Mouse (Mus musculus): ENCODE data around the gene Tmprss13. TPM values are rescaled to one million over a fixed set of nuclear protein-coding genes. Genes with fewer than 3 reads are reported as not detected.
A peak's percentile ranks its signal among the peaks of the same experiment; 100 is the strongest.

The Tmprss13 gene
- total RNA-seq, 2 experiments from 2014 or later: 0.50 to 1.3 TPM

DNA sequence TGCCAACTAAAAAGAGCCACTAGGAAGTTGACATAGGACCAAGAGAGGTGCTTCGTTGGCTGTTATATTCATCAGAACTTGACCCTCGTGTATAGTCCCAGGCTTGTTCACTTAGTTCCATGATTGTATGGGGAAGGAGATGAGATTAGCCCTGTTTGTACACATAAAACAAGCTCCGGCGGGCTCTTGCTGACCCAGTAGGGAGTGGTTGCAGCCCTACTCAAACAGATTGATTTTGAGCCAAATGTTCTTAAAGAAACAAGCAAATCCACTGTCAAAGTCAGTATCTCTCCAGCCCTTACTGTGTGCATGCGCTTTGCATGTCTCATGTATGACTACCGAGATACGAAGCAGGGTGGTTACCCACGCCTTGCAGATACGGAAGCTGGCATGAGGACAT, 7.5 kb downstream of the Tmprss13 start:
- no peak for DNase-seq
- intact Hi-C loops (cut with DNase I): no loop called here

DNA sequence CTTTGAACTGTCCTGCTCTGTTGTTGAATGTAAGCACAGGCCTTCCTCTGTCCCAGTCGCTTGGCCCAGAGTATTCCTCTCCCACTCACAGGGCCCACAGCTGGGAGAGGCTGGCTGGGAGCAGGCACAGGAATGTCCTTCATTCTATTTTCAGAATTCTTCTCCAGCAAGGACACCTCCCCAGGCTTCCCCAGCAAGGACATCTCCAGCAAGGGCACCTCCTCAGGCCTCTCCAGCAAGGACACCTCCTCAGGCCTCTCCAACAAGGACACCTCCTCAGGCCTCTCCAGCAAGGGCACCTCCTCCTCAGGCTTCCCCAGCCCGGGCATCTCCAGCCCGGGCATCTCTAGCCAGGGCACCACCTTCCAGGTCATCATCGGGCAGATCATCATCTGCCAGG, 9.4 kb downstream of the Tmprss13 start:
- intact Hi-C loops (cut with DNase I): no loop called here
- peak in 1 of 2 experiments; percentile 26 for DNase-seq

DNA sequence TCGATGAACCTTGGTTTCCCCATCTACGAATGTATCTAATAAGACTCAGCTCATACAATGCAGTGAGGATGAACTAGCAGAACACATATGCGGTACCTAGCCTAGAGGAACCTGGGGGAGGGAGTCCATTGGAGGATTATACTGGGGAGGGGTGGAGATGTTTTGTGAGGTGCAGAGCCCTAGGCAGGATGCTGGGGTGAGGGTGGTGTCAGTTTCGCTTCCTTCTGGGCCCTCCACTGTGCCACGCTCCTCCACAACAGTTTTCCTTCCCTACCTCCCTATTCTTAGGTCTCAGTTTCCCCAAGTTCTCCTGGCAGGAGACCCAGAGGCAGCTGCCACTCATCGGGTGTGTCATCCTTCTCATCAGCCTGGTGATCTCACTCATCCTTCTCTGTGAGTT, 10.7 kb downstream of the Tmprss13 start:
- intact Hi-C loops (cut with DNase I): no loop called here

DNA sequence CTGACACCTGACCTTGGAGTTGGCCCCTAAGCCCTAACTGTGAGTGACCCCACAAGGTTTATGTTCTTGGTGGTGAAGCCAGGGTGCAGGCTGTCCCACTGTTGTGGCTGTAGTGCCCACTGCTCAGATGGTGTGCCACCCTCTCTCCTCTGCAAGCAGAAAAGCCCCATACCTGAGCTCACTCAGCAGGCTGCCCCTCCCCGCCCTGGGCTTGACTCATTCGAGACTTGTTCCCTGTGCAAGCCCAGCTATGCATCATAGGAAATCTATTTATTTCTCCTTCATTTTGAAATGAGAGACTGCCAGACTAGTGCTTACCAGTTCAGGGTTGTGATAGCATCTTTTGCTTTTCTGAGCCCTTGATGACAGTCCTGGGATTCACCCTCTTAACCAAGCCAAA, 18.5 kb downstream of the Tmprss13 start:
- DNase-seq: no peak
- intact Hi-C loops (cut with DNase I): no loop called here

More for the DNA sequence above, 10.7 kb downstream of the Tmprss13 start:
- no peak for DNase-seq

DNA sequence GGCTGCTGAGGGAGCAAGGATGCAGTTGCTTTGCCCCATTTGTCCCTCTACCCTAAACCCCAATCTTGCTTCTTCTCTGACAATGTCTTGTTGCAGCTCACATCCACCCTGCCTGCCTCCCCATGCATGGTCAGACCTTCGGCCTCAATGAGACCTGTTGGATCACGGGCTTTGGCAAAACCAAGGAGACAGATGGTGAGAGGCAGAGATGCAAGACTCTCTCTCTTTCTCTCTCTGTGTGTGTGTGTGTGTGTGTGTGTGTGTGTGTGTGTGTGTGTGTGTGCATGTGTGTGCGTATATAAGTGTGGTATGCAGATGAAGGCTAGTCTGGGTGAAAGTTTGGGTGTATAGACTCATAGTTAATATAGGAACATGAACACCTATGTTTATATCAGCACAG, 24.2 kb downstream of the Tmprss13 start:
- intact Hi-C loops (cut with DNase I): no loop called here
- DNase-seq: no peak

DNA sequence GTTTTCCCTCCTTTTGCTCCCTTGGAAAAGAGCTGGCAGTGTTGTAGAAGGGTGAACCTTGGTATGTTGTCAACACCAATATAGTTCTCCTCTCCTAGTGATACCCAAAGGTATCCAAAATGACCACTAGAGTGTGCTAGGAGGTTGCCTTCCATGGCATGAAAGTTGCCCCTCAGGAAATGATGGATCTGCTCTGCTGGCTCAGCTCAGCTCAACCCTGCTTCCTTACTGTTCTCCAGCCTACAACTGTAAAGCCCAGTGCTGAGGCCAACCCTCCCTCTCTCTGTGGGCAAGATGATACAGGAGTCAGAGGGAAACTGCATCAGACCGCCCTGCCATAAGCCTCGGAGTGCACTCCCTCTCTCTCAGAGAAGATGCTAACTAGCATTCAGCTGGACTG, 26.6 kb downstream of the Tmprss13 start:
- intact Hi-C loops (cut with DNase I): loop anchor here (1.0 to 2.0 kb wide), 2 partner anchors 43 to 45 kb away; no protein-coding TSS in a partner anchor
- DNase-seq: peak; percentile 47 to 58

DNA sequence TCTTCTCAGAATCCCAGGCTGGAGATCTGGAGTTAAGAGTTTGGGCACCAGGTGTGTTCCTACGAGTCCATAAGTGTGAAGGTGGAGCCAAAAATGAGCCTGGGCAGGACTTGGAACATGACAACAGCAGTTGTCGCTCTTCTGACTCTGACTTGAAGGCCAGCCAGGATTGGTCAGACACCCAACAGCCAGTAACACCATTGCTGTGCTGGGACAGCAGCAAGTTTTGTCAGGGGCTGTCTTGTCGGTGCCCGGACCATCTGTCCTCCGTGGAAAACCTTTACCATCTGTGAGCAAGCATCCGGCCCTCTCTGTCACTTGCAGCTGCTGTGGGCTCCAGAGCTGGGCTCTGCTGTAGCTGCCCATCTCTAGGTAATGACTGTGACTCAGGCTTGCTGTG, 27.4 kb downstream of the Tmprss13 start:
- no peak for DNase-seq
- intact Hi-C loops (cut with DNase I): no loop called here

DNA sequence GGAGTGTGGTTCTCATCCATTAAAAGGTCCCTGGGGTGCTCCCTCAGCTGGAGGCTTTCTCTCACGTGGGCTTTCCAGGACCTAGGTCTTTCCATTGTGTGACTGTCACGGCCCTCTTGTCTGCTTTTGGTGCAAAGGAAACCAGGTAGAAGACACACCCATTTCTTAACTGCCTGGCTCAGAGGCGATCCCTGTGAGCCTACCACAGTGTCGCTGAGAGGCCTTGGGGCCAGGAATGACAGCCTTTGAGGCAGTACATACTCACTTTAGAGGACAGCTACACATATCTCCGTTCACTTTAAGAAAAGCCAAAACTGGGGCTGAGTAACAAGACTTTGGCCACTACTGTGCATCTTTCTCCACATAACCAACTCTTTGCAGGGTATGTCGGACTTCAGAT, 29.7 kb downstream of the Tmprss13 start:
- intact Hi-C loops (cut with DNase I): no loop called here
- DNase-seq: no peak

DNA sequence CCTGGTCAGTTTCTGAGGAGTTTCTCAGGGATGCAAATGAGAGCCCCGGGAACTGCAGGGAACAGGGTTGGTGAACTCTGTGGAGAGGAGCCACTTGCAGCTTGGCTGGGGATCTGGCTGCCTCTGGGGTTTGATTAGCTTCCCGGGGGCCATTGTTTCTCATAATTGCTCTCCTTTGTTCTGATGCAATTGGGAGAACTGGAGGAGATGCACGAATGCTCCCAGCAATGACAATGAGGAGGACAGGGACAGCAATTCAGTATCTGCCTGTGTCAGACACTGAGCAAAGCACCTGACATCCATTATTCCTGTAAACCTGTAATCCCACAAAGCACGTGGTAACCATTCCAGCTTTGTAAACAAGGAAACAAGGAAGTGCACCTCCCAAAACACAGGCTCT, 30.3 kb downstream of the Tmprss13 start:
- no peak for DNase-seq
- intact Hi-C loops (cut with DNase I): no loop called here

DNA sequence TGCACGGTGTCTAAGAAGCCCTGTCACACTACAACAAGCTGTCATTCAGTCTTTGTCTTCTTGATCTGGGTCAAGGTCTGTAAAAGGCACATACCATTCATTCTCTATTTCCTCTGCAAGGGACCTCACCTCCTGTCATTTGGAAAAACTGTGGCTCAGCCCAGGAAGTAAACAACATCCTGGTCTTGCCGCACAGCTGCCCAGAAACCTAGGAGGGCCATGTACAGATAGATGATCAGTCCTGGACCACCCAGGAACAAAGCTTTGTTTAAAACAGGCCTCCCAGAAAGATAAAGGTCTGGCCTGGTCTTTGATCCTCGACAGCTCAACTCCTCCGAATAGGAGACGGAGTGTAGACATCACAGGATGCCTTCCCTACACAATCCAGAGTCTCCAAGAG, 31.0 kb downstream of the Tmprss13 start:
- DNase-seq: no peak
- intact Hi-C loops (cut with DNase I): no loop called here

DNA sequence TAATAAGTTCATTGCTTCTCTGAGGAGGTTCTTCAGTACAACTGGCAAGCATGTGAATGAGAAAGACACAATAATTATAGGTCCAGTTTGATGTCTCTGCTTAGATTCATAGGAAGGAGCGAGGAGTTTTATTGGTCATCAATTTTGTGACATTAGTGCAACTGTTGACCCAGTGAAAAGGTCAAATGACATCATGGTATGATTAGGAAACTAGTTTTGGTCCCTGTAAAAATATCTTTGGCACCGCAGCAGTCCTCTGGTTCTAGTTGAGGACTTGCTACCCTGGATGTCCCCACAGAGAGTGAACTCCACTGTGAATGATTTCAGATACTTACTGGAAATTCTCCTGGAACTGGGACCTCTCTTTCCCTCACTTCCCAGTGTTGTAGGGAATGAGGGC, 36.3 kb downstream of the Tmprss13 start:
- intact Hi-C loops (cut with DNase I): no loop called here
- DNase-seq: no peak

DNA sequence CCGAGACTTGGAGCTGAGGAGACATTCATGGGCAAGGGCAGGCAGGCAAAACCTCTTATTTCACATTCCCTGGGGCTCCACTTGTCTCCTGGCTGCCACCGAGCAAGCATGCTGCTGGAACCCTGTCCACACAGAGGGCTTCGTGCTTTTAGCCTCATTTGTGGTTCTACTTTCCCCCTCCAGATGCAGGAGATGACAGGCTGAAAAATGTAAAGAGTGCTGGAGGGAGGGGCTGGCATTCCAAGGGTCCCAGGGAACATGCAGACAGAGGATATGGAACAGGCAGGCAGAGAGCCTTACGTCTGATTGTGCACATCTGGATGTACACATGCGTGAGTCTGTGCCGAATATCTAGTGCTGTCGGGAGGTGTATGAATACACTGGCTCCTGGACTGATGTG, 39.5 kb downstream of the Tmprss13 start:
- intact Hi-C loops (cut with DNase I): no loop called here
- DNase-seq: no peak

DNA sequence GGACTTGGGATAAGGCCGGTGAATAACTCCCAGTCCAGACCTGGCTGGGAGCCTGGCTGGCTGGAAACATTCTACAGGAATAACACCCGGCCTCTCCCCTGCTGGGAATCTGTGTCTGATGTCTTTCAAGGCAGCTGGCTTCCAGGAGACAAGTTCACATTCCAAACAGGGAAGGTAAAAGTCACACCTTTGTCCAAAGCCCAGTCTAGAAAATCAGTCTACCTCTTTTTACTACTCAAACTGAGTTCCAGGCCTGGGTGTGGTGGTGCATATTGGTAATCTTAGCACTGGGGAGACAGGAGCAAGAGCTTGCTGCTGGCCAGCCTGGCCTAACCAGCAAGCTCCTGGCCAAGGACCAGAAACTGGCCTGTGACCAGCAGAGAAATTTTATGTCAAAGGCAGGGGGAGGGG, 43.2 kb downstream of the Tmprss13 start:
- intact Hi-C loops (cut with DNase I): no loop called here
- peak; percentile 54 to 64 for DNase-seq

DNA sequence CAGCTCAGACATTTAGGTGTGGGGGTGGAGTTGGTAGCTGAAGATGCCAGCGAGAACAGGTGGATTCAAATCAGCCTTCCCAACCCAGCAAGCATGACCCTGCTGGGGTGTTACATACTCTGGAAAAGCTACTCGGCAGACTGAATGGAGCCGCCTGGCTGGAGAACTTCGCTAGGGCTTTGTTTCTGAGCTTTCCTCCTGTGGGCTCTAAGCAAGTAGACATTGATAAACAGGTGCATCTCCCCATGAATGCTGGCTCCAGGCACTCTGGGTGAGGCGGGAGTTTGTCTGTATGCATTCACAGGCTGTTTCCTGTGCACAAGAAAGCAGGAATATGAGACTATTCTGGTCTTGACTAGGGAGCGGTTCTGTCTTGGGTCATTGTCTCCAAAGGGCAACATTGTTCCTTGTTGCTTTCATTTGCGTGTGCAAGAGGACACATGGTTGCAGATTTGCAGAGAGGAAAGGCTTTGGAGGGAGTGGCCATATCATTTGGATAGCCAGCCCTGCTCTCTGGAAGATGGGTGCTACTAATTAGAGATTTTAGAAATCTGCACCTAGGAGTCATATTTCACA, 44.8 kb downstream of the Tmprss13 start:
- no peak for DNase-seq
- intact Hi-C loops (cut with DNase I): no loop called here

DNA sequence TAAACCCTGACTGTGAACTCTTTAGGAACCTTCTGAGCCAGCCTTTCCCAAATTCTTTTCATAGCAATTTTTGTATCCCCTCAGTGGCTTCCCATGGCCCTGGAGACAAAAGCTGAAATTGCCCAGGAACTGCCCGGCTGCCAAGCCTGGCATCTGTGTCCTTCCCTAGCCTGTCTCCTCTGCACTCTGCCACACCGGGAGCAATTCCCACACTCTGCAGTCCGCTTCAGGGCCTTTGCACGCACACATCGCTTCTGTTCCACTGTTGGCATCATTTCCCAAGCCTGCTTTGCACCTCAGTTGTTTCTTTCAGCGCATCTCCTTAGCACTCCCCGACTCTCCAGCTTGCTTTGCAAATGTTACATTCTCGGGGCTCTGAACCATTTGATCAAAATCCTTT, 48.8 kb downstream of the Tmprss13 start:
- no peak for DNase-seq
- intact Hi-C loops (cut with DNase I): no loop called here

DNA sequence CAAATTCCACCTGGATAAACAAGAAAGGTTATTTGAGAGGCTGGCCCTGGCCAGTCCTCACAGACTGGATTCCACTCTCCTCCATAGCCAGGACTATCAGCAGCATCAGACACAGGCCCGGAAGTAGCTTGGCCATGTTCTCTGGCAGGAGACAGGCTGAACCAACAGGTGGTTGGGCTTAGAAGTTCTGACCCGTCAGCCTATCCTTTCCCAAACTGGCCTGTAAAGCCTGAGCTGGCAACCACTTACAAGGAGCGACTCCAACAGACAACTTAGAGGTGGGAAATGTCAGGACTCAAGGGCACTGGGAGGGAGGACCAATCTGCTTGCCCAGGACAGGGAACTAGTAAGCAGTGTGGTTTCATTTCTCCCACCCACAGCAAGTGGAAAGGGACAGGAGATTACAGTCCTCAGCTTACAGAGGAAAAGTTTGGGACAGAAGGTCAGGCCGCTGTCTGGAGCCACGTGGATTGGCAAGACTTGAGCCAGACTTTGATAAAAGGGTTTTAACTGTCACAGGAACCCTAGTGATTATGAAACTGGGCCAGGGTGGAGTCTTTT, 49.5 kb downstream of the Tmprss13 start:
- intact Hi-C loops (cut with DNase I): no loop called here
- DNase-seq: peak; percentile 37 to 45

DNA sequence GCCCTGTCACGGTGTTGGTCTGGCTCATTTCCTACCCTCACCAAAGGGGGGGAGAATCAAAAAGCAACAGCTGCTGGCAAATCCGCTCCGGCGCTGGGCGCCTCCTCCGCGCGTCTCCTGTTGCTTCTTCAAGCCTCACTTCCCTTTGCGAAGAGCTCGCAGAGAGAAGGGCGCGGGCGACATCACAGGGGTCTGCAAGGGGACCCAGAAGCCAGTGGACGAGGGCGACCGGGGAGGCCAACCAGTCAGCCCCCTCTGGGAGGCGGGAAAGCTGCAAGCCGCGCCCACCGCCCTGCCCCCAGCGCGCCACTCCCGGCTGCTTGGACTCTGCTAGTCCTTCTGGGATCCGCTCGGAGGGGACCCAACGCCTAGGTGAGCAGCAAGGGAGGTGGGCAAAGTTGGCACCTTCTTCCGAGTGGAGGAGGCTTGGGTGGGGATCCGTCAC, 51.2 kb downstream of the Tmprss13 start, which contains the start of gene Fxyd6:
Gene Fxyd6 (plus strand): TSS at position 69 of the 445 bp plus-strand sequence.
- DNase-seq: peak; percentile 69 to 70
- intact Hi-C loops (cut with DNase I): no loop called here

DNA sequence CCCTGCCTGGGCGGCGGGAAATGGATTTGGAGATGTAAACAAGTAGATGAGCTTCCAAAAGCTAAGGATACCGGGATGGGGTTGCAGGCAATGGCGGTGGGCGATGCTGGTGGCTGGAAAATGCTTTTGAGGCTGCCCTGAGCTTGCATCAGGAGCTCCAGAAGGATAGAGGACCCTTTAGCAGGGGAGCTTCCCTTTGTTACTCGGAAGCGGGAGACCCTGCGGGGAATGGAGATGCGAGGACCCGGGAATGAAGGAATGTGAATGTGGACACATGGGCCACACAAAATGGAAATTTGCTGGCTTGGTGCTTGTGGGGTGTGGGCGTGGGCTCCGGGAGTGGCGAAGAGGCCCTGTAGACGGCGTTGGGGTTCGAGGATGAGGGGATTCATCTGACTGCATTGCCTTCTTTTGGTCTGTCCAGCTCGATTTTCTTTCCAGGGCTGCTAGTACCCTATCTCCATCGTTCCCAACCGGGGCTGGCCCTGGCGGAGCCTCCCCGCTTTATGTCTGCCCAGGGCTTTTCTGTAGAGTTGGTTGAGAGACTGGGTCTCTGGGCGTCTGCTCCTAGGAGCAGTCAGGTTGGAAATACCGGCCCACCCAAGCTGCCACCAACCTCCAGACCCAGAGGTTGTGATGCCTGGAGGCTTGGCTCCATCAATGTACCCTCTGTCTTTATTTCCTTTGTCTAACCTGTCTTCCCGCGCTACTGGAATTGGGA, 51.9 kb downstream of the Tmprss13 start:
- no peak for DNase-seq
- intact Hi-C loops (cut with DNase I): no loop called here

DNA sequence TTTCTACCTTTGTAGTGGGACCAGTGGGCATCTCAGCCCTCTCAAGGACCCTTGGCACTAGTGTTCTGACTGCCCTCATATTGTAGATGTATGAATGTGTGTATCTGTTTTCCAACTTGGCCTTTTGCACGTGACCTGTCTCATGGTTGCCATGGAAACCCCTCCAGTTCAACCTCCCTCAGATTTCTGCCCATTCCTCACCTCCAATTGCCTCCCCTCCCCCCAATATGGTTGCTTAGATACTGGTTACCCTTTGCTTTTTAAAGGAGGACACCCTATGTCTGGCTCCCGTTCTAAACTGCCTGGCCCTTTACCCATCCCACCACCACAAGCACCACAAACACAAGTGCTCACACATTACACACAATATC, 52.4 kb downstream of the Tmprss13 start:
- no peak for DNase-seq

DNA sequence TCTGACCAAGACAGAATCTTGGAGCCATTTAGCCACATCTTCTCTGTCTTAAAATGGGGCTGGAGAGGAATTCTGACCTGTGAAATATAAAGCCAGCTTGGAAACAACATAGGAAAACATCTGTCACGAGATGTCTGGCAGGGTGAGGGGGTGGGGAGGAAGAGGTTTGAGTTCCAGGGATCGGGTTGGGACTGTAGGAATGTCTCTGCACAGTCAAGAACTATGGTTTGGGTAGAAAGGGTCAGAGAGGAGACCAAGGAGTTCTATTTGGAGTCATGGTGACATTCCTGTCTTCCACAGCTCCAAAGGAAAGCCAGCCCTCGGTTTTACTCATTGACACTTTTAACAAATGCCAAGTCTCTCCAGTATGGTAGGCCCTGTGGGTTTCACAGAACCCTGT, 55.0 kb downstream of the Tmprss13 start:
- no peak for DNase-seq
- intact Hi-C loops (cut with DNase I): no loop called here

More for the DNA sequence above, 52.4 kb downstream of the Tmprss13 start:
- intact Hi-C loops (cut with DNase I): no loop called here

DNA sequence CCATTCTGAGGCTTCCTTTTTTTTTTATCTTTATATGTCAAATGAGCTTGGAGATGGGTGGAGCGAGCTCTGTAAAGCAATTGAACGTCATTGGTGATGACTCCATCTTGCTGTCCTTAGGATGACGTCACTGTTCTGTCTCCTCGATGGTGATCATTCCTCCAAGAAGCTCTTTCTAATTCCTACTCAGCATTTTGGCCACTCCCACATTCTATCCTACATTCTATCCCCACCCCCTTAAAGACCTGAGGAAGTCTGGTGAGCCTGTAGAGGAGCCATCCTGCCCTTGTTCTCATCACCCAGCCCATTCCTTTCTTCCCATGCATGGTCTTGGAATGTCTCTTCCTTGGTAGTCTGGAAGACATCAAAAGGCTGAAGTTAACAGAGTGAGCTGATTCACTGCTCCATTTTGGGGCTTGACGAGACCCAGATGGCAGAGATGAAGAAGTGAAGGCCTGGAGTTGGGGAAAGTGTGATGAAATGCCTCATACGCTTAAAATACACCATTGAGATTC, 56.1 kb downstream of the Tmprss13 start:
- DNase-seq: no peak
- intact Hi-C loops (cut with DNase I): no loop called here

DNA sequence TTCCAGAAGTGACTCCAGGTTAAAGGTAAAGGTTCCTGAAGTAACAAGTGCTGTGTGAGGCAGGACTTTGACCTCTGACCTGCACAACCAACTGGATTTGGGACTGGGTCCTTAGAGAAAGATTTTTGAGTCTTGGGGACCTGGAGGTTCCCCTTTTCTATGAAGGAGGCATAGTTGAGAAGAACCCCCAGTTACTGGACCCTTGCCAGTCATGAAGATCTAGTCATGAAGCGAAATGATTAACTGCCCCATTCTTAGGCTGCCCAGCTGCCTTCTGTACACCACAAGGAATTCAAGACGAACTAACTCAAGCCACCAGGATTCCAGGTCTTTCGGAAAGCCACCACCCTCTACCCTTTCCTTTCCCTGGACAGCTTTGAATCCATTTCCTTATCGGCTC, 57.5 kb downstream of the Tmprss13 start:
- no peak for DNase-seq
- intact Hi-C loops (cut with DNase I): no loop called here
